Mouse (Mus musculus): ENCODE measurements around the gene Fkbp2.

Fkbp2 gene

DNA sequence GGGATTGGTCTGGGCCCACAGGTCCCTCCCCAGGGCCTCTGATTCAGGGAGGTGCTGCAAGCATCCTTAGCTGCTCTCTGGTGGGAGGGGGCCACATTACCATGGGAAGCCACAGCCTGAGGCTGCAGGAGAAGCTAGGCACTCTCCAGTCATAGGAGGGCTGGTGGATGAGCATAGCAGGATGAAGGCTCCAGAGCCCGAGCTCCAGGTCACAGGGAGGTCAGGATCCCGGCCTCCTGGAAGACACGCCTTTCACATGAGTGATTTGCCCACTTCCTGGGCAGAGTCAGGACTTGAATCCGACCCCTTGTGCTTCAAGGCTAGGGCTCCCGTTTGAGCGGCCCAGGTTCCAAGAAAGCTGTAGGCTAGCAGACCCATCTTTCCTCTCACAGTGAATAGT is 8.7 kb downstream of the Fkbp2 start:
- no peak for DNase-seq (ENCODE audit: low read depth, low spot score)

DNA sequence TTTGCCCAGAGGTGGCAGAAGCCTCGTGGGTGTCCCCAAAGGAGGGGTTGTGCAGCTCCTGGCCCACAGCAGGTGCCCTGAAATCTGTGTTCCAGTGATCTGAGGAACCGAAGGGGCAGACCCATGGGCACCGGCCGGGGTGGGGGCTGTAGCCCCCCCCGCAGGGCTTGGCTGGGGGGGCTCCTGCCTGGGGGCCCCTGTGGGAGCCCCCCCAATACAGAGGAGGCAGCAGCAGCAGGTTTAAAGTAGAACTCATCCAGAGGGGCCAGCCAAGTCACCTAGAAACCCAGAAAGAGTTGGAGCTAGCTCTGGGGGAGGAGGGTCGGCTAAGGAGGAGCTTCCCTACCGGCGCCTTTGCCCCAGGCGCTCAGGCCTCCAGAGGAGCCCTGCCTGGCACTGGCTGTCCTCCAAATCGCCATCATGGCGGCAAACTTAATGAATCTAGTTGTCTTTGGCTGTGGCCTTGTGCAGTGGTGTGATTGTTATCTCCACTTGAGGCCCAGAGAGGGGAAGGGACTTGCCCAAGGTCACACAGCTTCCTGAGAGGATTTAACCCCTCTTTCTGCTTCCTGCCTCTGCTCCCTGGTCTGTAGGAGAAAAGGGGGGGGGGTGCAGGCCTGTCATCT is 9.7 kb downstream of the Fkbp2 start:
- DNase-seq (ENCODE audit: low read depth, low spot score), result no peak

- peak; percentile 48 for DNase-seq (ENCODE audit: low read depth, low spot score)
Measured at GRCm38 (mm10) chr19:6969665-6970381, 10.5 kb downstream of the Fkbp2 start.

DNA sequence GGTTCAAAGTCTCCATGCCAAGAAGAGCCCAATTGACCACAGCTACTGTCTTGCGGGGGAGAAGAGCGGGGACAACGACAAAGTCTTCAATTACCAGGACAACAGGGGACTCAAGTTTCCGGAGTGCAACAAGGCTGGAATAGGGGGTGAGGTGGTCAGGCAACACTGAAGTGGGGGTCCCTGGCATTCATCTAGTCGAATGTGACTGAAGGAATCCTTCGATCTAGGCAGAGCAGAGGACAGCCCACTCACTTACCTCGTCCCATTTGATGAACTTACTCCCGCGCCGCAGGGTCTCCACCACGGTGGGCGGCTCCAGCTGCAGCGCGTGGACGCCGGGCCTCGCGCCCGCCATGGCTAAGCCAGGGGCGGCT is 11.0 kb downstream of the Fkbp2 start:
- no peak for DNase-seq (ENCODE audit: low read depth, low spot score)

GRCm38 (mm10) chr19:6968491-6969271 is 11.6 kb downstream of the Fkbp2 start:
- no peak for DNase-seq (ENCODE audit: low read depth, low spot score)

DNA sequence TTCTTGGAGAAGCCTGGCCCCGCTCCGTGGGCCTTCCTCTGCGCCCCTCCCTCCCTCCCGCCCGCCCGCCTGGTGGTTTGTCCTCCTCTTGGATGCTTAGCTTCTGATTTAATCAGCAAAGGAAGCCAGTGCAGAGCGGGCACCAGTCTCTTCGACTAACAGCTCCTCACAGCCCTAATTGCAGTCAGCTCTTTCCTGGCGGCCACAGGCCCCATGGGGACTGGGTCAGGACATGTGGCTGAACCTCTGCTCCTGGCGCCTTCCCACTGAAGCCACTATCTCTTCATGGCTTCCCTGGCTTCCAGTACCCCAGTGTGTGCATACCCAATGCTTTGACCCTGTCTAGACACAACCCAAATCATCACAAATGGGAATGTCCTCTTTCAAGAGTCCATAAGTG is 23.8 kb downstream of the Fkbp2 start:
- no peak for DNase-seq (ENCODE audit: low read depth, low spot score)

DNA sequence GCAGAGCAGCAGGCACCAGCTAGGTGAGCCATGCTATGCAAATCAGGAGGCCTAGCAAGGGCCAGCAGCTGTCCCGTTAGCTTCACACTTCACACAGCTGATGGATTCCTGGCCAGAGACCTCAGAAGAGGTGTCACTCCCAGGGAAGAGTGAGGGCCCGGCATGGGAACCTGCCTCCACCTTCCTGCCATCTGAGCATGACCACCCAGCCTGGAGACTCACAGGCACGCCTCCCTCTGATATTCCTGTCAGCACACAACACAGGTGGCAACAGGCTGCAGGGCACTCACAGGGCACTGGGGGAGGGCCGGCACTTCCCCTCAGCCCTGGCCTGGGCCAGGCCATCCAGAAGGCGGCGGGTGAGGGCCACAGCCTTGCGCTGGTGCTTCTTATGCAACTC is 24.9 kb downstream of the Fkbp2 start:
- DNase-seq (ENCODE audit: low read depth, low spot score), result no peak

DNA sequence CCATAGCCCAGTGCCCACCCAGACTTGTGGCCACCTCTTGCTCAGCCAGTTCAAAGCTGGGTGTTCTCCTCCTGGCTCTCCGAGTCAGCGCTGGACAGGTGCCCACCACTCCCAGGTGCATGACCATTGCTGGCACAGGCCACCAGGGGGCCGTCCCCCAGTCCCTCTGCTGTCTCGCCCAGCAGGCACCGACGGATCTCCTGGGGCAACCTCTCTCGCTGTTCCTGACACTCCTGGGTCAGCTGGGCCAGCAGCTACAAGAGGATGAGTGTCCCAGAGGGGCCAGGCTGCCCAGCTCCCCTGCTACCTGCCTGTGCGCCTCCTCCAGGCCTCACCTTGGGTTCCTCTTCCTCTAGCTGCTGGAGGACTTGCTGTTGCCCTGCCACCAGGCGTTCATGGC is 26.3 kb downstream of the Fkbp2 start:
- no peak for DNase-seq (ENCODE audit: low read depth, low spot score)

- DNase-seq (ENCODE audit: low read depth, low spot score), result no peak
Measured at GRCm38 (mm10) chr19:6952712-6953037, 27.6 kb downstream of the Fkbp2 start.

DNA sequence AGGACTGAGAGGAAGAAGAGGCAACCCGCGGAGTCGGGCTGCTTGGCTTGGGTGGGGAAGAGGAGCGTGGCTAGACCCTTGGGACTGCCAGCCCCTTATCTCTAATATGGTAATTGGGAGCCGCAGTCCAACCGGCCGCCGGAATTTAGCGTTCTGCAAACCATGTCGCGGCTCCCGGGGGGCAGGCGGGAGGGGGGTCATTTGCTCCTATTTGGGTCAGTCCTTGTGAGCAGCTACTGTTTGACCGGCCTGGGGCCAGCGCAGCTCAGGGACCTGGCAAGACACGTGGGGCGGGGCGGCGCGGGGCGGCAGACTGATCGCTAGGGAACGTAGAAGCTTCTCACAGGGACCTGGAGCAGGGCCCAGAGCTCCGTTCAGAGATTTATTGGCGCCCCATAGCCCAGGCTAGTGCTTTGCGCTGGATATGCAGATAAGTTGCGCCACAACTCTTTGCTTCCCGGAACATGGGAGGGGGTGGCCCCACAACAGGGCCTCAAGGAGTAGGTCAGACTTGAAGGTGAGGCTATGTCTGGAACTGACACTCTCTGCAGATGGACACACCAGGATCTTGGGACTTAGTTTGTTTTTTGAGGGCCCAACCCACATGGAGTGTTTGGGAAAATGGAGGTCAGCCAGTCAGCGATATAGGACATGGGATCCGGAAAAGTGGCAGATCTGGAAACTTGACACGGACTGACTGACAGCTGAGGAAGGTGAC is 28.1 kb downstream of the Fkbp2 start:
- no peak for DNase-seq (ENCODE audit: low read depth, low spot score)

- DNase-seq (ENCODE audit: low read depth, low spot score), result peak; percentile 86
Measured at GRCm38 (mm10) chr19:6951381-6951968, 28.8 kb downstream of the Fkbp2 start.

- DNase-seq (ENCODE audit: low read depth, low spot score), result peak; percentile 78
Measured at GRCm38 (mm10) chr19:6950613-6951153, 29.6 kb downstream of the Fkbp2 start.

DNA sequence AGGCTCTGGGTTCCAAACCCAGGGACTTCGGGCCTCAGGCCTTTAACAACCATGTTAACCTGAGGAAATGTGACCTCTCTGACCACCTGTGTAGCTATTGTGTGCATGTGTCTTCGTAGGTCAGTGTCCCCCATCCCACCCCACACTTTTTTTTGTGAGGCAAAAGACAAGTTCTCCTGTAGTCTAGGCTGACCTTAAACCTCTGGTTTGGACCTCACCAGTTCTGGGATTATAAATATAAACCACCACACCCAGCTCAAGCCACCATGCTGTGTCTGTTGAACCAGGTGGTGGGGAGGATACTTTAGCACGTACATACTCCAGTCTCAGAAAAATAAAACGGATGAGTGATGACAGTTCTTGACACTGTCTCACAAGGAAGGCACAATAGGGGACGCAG is 30.4 kb downstream of the Fkbp2 start:
- no peak for DNase-seq (ENCODE audit: low read depth, low spot score)

- no peak for DNase-seq (ENCODE audit: low read depth, low spot score)
Measured at GRCm38 (mm10) chr19:6949532-6949931, 30.8 kb downstream of the Fkbp2 start.

GRCm38 (mm10) chr19:6948186-6948585 is 32.1 kb downstream of the Fkbp2 start:
- DNase-seq (ENCODE audit: low read depth, low spot score), result no peak

- DNase-seq (ENCODE audit: low read depth, low spot score), result no peak
Measured at GRCm38 (mm10) chr19:6947742-6948141, 32.6 kb downstream of the Fkbp2 start.

- DNase-seq (ENCODE audit: low read depth, low spot score), result no peak
Measured at GRCm38 (mm10) chr19:6943709-6944108, 36.6 kb downstream of the Fkbp2 start.

GRCm38 (mm10) chr19:6942764-6943163 is 37.5 kb downstream of the Fkbp2 start:
- no peak for DNase-seq (ENCODE audit: low read depth, low spot score)

GRCm38 (mm10) chr19:6942249-6942691 is 38.0 kb downstream of the Fkbp2 start, which contains the start of gene Gpr137:
Gpr137 (minus strand) TSS chr19:6942480.
- DNase-seq (ENCODE audit: low read depth, low spot score), result peak; percentile 82

DNA sequence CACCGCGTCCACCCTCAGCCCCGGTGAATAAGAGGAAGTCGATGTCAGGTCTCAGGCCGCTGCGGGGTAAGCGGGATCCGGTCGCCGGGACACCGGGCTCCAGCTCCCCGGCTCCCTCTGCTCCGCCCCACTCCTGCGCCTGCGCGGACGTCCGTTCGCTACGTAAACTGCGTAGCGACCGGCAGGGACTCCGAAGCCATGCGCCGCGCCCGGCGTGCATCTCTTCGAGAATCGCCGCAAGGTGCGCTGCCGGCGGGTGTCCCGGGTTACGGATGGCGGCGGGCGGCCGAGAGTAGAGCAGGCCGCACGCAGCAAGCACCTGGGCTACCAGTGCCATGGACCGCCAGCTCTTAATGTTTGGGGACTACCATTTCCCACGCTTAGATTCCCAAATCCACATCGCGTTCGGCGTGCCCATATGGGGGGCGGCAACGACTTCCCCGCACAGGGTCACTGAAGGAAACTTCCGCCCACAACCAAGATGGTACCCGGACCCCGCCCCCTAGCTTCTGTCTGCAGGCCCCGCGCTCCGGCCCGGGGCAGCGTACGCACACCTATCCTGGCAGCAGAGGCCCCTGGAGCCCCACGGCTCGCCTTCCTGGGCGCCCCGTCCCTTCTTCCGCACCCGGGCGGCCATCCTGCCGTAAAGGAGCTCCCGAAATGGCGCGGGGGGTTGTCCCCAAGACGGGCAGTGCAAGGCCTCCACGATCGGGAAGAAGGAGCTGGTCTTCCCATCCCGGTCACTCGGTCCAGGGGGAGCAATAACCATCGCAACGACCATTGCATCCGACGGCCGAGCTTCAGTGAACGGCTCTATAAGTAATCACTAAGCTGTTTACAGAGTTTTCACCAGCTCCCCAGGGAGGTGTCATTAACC is 38.7 kb downstream of the Fkbp2 start, which contains the start of gene Bad:
Bad (plus strand) TSS at position 490 of the 877 bp plus-strand sequence.
- DNase-seq (ENCODE audit: low read depth, low spot score), result peak; percentile 93

All from forelimb bud, embryonic 11.5 days (tissue).